Mouse (Mus musculus) hindbrain, embryonic 12.5 days (tissue): Measurements from ENCODE around the gene Aip. TPM values are rescaled to one million over a fixed set of nuclear protein-coding genes. Genes with fewer than 3 reads are reported as not detected.
A peak's percentile ranks its signal among the peaks of the same experiment; 100 is the strongest.
"Not testable (repeated sequence)": the region's sequence is repeated elsewhere in the genome, so short reads cannot be mapped to it uniquely, and the experiment has no call there.

Source experiments
- ATAC-seq: fragments of 200-750 bp; cut with Nextera tagmentation; 2 replicates; pipeline ENCODE4 v1.8.0; 2017; ENCODE audit warnings: moderate TSS enrichment; ENCODE audit not compliant: low FRiP score
- H3K27ac ChIP-seq: fragments of 300-500 bp; sonication (generic); 2 replicates; pipeline ENCODE4 v1.5.1; 2016; ENCODE audit warnings: mild to moderate bottlenecking
- H3K27me3 ChIP-seq: fragments of 300-500 bp; sonication (generic); 2 replicates; pipeline ENCODE4 v1.6.1; 2016; ENCODE audit warnings: mild to moderate bottlenecking
- H3K36me3 ChIP-seq: fragments of 300-500 bp; sonication (generic); 2 replicates; pipeline ENCODE4 v1.6.1; 2016; ENCODE audit warnings: mild to moderate bottlenecking
- H3K4me1 ChIP-seq: fragments of 300-500 bp; sonication (generic); 2 replicates; pipeline ENCODE4 v1.6.1; 2016
- H3K4me2 ChIP-seq: fragments of 300-500 bp; sonication (generic); replicated peaks from 2 replicates; pipeline ENCODE4 v1.6.1; 2016; ENCODE audit warnings: mild to moderate bottlenecking
- H3K4me3 ChIP-seq: fragments of 300-500 bp; sonication (generic); 2 replicates; pipeline ENCODE4 v1.5.1; 2016; ENCODE audit warnings: mild to moderate bottlenecking
- H3K9ac ChIP-seq: fragments of 300-500 bp; sonication (generic); 2 replicates; pipeline ENCODE4 v1.6.1; 2016; ENCODE audit warnings: mild to moderate bottlenecking, moderate library complexity
- H3K9me3 ChIP-seq: fragments of 300-500 bp; sonication (generic); replicated peaks from 2 replicates; pipeline ENCODE4 v1.6.1; 2016; ENCODE audit warnings: mild to moderate bottlenecking
- WGBS: fragments of 180-500 bp; shearing (Covaris S2); methylation state at CpG from one replicate; pipeline ENCODE4 v1.1.7; 2016; 5-methylcytosine and 5-hydroxymethylcytosine counted together
- polyA plus RNA-seq: library from polyadenylated mRNA; unstranded; fragments of >200 nt; fragmentation: Nextera tagmentation; extraction: Ambion mirVana; gene quantifications from 2 replicates; pipeline ENCODE4 v1.2.1, GENCODE M21; 2016

Aip gene
- polyA plus RNA-seq, 1 experiment from 2014 or later, result 71.3 TPM

- ATAC-seq, result no peak
- H3K36me3 ChIP-seq, result no peaks in the 10 kb centered on the region
- WGBS, result 82% methylated on average over 7 of the region's 7 CpGs
- H3K9ac ChIP-seq, result no peak within 1 kb of the TSS
- no peaks in the 10 kb centered on the region for H3K27me3 ChIP-seq
- H3K9me3 ChIP-seq, result no peaks in the 10 kb centered on the region
- H3K27ac ChIP-seq, result no peak within 1 kb of the TSS
- H3K4me2 ChIP-seq, result no peak within 1 kb of the TSS
- H3K4me1 ChIP-seq, result peaks cover 8% of the 10 kb centered on the region
- no peak within 1 kb of the TSS for H3K4me3 ChIP-seq
Observed at GRCm38 (mm10) chr19:4143759-4144268, 18.2 kb upstream of the Aip start, which contains the start of gene Cabp4. Gene Cabp4 (minus strand): TSS chr19:4144033.

DNA sequence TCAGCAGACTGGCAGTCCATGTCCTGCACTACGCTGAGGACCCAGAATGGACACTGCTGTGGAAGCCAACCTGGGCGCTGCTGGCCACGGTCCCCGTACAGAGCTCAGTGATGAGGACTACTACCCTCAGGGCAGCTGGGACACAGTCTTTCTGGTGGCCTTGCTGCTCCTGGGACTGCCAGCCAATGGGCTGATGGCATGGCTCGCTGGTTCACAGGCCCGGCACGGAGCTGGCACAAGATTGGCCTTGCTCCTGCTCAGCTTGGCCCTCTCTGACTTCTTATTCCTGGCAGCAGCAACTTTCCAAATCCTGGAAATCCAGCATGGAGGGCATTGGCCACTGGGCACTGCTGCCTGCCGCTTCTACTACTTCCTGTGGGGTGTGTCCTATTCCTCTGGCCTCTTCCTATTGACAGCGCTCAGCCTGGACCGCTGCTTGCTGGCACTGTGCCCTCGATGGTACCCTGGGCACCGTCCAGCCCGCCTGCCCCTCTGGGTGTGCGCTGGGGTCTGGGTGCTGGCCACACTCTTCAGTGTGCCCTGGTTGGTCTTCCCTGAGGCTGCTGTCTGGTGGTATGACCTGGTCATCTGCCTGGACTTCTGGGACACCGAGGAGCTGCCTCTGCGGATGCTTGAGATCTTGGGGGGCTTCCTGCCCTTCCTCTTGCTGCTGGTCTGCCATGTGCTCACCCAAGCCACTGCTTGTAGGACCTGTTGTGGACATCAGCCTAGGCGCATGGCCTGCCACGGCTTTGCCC is 16.9 kb upstream of the Aip start:
- 93% methylated on average over 18 of the region's 18 CpGs for WGBS

GRCm38 (mm10) chr19:4140147-4140546 is 14.5 kb upstream of the Aip start:
- Histone ChIP-seq H3K4me3 (no peak overlapping the region), H3K27ac (no peak overlapping the region), H3K9me3 (no peaks in the 10 kb centered on the region), H3K36me3 (no peaks in the 10 kb centered on the region), H3K4me2 (no peak overlapping the region), H3K27me3 (no peaks in the 10 kb centered on the region), H3K4me1 (no peaks in the 10 kb centered on the region), H3K9ac (no peak overlapping the region)
- ATAC-seq, result no peak
- 84% methylated on average over 6 of the region's 6 CpGs for WGBS

More for the DNA sequence above, 16.9 kb upstream of the Aip start:
- H3K4me2 ChIP-seq, result no peak overlapping the region
- peaks cover 2% of the 10 kb centered on the region for H3K4me1 ChIP-seq
- no peak overlapping the region for H3K27ac ChIP-seq
- no peaks in the 10 kb centered on the region for H3K36me3 ChIP-seq
- no peak overlapping the region for H3K9ac ChIP-seq
- H3K4me3 ChIP-seq, result no peak overlapping the region
- ATAC-seq, result no peak
- no peaks in the 10 kb centered on the region for H3K9me3 ChIP-seq
- no peaks in the 10 kb centered on the region for H3K27me3 ChIP-seq

GRCm38 (mm10) chr19:4139446-4139845 is 13.8 kb upstream of the Aip start, which contains the start of gene Gpr152:
Gene Gpr152 (plus strand): TSS chr19:4139787.
- no peaks in the 10 kb centered on the region for H3K9me3 ChIP-seq
- no peak for ATAC-seq
- H3K36me3 ChIP-seq, result no peaks in the 10 kb centered on the region
- no peak within 1 kb of the TSS for H3K27ac ChIP-seq
- H3K4me1 ChIP-seq, result no peaks in the 10 kb centered on the region
- no peak within 1 kb of the TSS for H3K4me2 ChIP-seq
- H3K4me3 ChIP-seq, result no peak within 1 kb of the TSS
- 75% methylated on average over 2 of the region's 2 CpGs for WGBS
- H3K27me3 ChIP-seq, result no peaks in the 10 kb centered on the region
- 0 out of 2 replicates have a peak within 1 kb of the TSS, but pooled peaks have one; percentile 8 for H3K9ac ChIP-seq

GRCm38 (mm10) chr19:4137913-4138312 is 12.3 kb upstream of the Aip start:
- H3K27me3 ChIP-seq, result no peaks in the 10 kb centered on the region
- no peak overlapping the region for H3K9ac ChIP-seq
- no peaks in the 10 kb centered on the region for H3K9me3 ChIP-seq
- no peak overlapping the region for H3K27ac ChIP-seq
- H3K4me2 ChIP-seq, result no peak overlapping the region
- WGBS, result 84% methylated on average over 5 of the region's 5 CpGs
- ATAC-seq, result no peak
- H3K4me3 ChIP-seq, result no peak overlapping the region
- no peaks in the 10 kb centered on the region for H3K4me1 ChIP-seq
- peaks cover 6% of the 10 kb centered on the region; the same call in 1 of the 2 replicates for H3K36me3 ChIP-seq

- no peak overlapping the region for H3K4me3 ChIP-seq
- no peak for ATAC-seq
- 80% methylated on average over 5 of the region's 5 CpGs for WGBS
Observed at GRCm38 (mm10) chr19:4136463-4136862, 10.8 kb upstream of the Aip start.

DNA sequence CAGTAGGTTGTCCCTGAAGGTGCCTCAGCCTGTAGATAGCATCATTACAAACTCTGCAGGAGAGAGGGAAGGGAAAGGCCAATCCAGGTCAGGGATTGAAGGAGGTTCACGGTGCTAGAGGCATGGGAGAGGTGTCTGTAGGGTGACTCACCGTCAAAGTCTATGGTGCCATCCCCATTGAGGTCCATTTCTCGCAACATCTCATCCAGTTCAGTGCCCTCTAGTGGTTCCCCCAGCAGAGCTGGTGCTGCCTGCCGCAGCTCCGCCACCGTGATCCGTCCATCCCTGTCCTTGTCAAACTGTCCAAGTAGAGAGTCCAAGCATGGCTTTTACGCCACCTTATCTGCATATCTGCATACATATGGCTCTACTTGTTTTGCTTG is 10.3 kb upstream of the Aip start:
- H3K27ac ChIP-seq, H3K9ac ChIP-seq, ATAC-seq, H3K9me3 ChIP-seq, H3K27me3 ChIP-seq, H3K4me1 ChIP-seq, H3K4me2 ChIP-seq, H3K4me3 ChIP-seq: not testable (repeated sequence)
- H3K36me3 ChIP-seq, result peaks cover 24% of the 10 kb centered on the region
- WGBS, result 20% methylated on average over 8 of the region's 8 CpGs

More at GRCm38 (mm10) chr19:4136463-4136862, 10.8 kb upstream of the Aip start:
- Histone ChIP-seq H3K27me3 (no peaks in the 10 kb centered on the region), H3K4me1 (no peaks in the 10 kb centered on the region), H3K4me2 (no peak overlapping the region), H3K9ac (no peak overlapping the region), H3K36me3 (peaks cover 19% of the 10 kb centered on the region), H3K27ac (no peak overlapping the region), H3K9me3 (no peaks in the 10 kb centered on the region)

GRCm38 (mm10) chr19:4135229-4135962 is 9.7 kb upstream of the Aip start:
- not testable (repeated sequence) for H3K9me3 ChIP-seq, H3K4me1 ChIP-seq, H3K4me2 ChIP-seq, H3K27ac ChIP-seq, H3K9ac ChIP-seq, ATAC-seq, H3K27me3 ChIP-seq, H3K4me3 ChIP-seq
- WGBS, result 82% methylated on average over 6 of the region's 6 CpGs
- H3K36me3 ChIP-seq, result peaks cover 29% of the 10 kb centered on the region

- H3K36me3 ChIP-seq, result peaks cover 38% of the 10 kb centered on the region
- 85% methylated on average over 4 of the region's 4 CpGs for WGBS
- no peaks in the 10 kb centered on the region for H3K27me3 ChIP-seq
- no peak overlapping the region for H3K4me2 ChIP-seq
- no peak overlapping the region for H3K9ac ChIP-seq
- H3K4me3 ChIP-seq, result no peak overlapping the region
- no peak for ATAC-seq
- no peaks in the 10 kb centered on the region for H3K9me3 ChIP-seq
- no peak overlapping the region for H3K27ac ChIP-seq
- no peaks in the 10 kb centered on the region for H3K4me1 ChIP-seq
Observed at GRCm38 (mm10) chr19:4134354-4134753, 8.7 kb upstream of the Aip start.

GRCm38 (mm10) chr19:4131768-4132167 is 6.1 kb upstream of the Aip start:
- ATAC-seq, result no peak
- Histone ChIP-seq H3K4me2 (no peak overlapping the region), H3K9ac (no peak overlapping the region), H3K27ac (no peak overlapping the region), H3K4me3 (no peak overlapping the region), H3K27me3 (no peaks in the 10 kb centered on the region), H3K36me3 (peaks cover 54% of the 10 kb centered on the region), H3K9me3 (no peaks in the 10 kb centered on the region), H3K4me1 (peaks cover 10% of the 10 kb centered on the region)
- WGBS, result 91% methylated on average over 2 of the region's 2 CpGs

GRCm38 (mm10) chr19:4131075-4131474 is 5.4 kb upstream of the Aip start:
- Histone ChIP-seq H3K4me1 (peaks cover 15% of the 10 kb centered on the region), H3K4me2 (no peak overlapping the region), H3K9me3 (no peaks in the 10 kb centered on the region), H3K4me3 (no peak overlapping the region), H3K9ac (no peak overlapping the region), H3K36me3 (peaks cover 54% of the 10 kb centered on the region), H3K27ac (no peak overlapping the region), H3K27me3 (no peaks in the 10 kb centered on the region)
- no peak for ATAC-seq
- WGBS, result 92% methylated on average over 5 of the region's 5 CpGs

GRCm38 (mm10) chr19:4130106-4130505 is 4.4 kb upstream of the Aip start:
- no peaks in the 10 kb centered on the region for H3K9me3 ChIP-seq
- peaks cover 17% of the 10 kb centered on the region for H3K4me1 ChIP-seq
- H3K27me3 ChIP-seq, result no peaks in the 10 kb centered on the region
- ATAC-seq, result no peak
- H3K4me3 ChIP-seq, result no peak overlapping the region
- H3K9ac ChIP-seq, result no peak overlapping the region
- 85% methylated on average over 4 of the region's 4 CpGs for WGBS
- H3K4me2 ChIP-seq, result no peak overlapping the region
- H3K27ac ChIP-seq, result no peak overlapping the region
- H3K36me3 ChIP-seq, result peaks cover 54% of the 10 kb centered on the region
